Mouse (Mus musculus): ENCODE results near the gene Tgif2. TPM values are rescaled to one million over a fixed set of nuclear protein-coding genes. Genes with fewer than 3 reads are reported as not detected.
A peak's percentile ranks its signal among the peaks of the same experiment; 100 is the strongest.

Gene Tgif2
- total and polyA plus RNA-seq, 3 experiments: 25.7 to 77.6 (median 26.7) TPM

- Histone ChIP-seq H3K36me3 (replicated peaks) (peaks cover 55% of the 10 kb centered on the region), H3K9me3 (replicated peaks) (no peaks in the 10 kb centered on the region), H3K4me1 (ENCODE audit: insufficient read depth, low read depth, low read length) (peaks cover 61% of the 10 kb centered on the region), H3K27me3 (ENCODE audit: insufficient read depth, low read length) (no peaks in the 10 kb centered on the region), H3K4me3 (ENCODE audit: low read depth, low read length) (peak overlapping the region; percentile 81)
- no peak for TF ChIP-seq CTCF (IDR thresholded peaks at IDR 0.05; ENCODE audit: low read depth, low read length)
- no peak for TF ChIP-seq POLR2AphosphoS5 (IDR thresholded peaks at IDR 0.05; ENCODE audit: insufficient replicate concordance, low read depth, low read length)
- TF ChIP-seq GATA2 (IDR thresholded peaks at IDR 0.05; ENCODE audit: borderline replicate concordance, low read depth, low read length): no peak
- no peak for TF ChIP-seq GATA1 (IDR thresholded peaks at IDR 0.05; ENCODE audit: borderline replicate concordance, low read length)
- TF ChIP-seq TAL1 (conservative IDR thresholded peaks at IDR 0.05; ENCODE audit: low read depth, low read length): no peak
- DNase-seq (ENCODE audit: low spot score) (peak; percentile 48), ATAC-seq (ENCODE audit: extremely low read depth, insufficient number of reproducible peaks, low FRiP score, poor library complexity, severe bottlenecking) (peak; percentile 10; the same call in 1 of the 2 replicates)
Observed at GRCm38 (mm10) chr2:156841028-156841840, 1.4 kb downstream of the Tgif2 start.

- no peak for ATAC-seq (ENCODE audit: extremely low read depth, insufficient number of reproducible peaks, low FRiP score, poor library complexity, severe bottlenecking)
- Histone ChIP-seq H3K27me3 (ENCODE audit: insufficient read depth, low read length) (no peaks in the 10 kb centered on the region), H3K9me3 (replicated peaks) (no peaks in the 10 kb centered on the region), H3K4me3 (ENCODE audit: low read depth, low read length) (peak overlapping the region; percentile 81), H3K4me1 (ENCODE audit: insufficient read depth, low read depth, low read length) (peaks cover 67% of the 10 kb centered on the region), H3K36me3 (replicated peaks) (peaks cover 55% of the 10 kb centered on the region)
- TF ChIP-seq GATA2 (IDR thresholded peaks at IDR 0.05; ENCODE audit: borderline replicate concordance, low read depth, low read length) (no peak), GATA1 (IDR thresholded peaks at IDR 0.05; ENCODE audit: borderline replicate concordance, low read length) (no peak), CTCF (IDR thresholded peaks at IDR 0.05; ENCODE audit: low read depth, low read length) (no peak), TAL1 (conservative IDR thresholded peaks at IDR 0.05; ENCODE audit: low read depth, low read length) (no peak), POLR2AphosphoS5 (IDR thresholded peaks at IDR 0.05; ENCODE audit: insufficient replicate concordance, low read depth, low read length) (no peak)
- DNase-seq (ENCODE audit: low spot score): peak; percentile 44
Observed at GRCm38 (mm10) chr2:156841841-156842706, 2.3 kb downstream of the Tgif2 start.

GRCm38 (mm10) chr2:156842711-156843110 is 2.9 kb downstream of the Tgif2 start:
- TF ChIP-seq POLR2AphosphoS5 (IDR thresholded peaks at IDR 0.05; ENCODE audit: insufficient replicate concordance, low read depth, low read length): no peak
- TF ChIP-seq CTCF (IDR thresholded peaks at IDR 0.05; ENCODE audit: low read depth, low read length): no peak
- no peak for TF ChIP-seq GATA2 (IDR thresholded peaks at IDR 0.05; ENCODE audit: borderline replicate concordance, low read depth, low read length)
- TF ChIP-seq TAL1 (conservative IDR thresholded peaks at IDR 0.05; ENCODE audit: low read depth, low read length): no peak
- no peak for TF ChIP-seq GATA1 (IDR thresholded peaks at IDR 0.05; ENCODE audit: borderline replicate concordance, low read length)

GRCm38 (mm10) chr2:156843331-156843730 is 3.5 kb downstream of the Tgif2 start:
- DNase-seq (ENCODE audit: low spot score): no peak
- no peak for TF ChIP-seq GATA1 (IDR thresholded peaks at IDR 0.05; ENCODE audit: borderline replicate concordance, low read length)
- no peaks in the 10 kb centered on the region for H3K27me3 ChIP-seq (ENCODE audit: insufficient read depth, low read length)
- H3K9me3 ChIP-seq (replicated peaks): no peaks in the 10 kb centered on the region
- peak overlapping the region; percentile 23; the same call in 1 of the 2 replicates for H3K4me3 ChIP-seq (ENCODE audit: low read depth, low read length)
- peaks cover 55% of the 10 kb centered on the region for H3K36me3 ChIP-seq (replicated peaks)
- peaks cover 68% of the 10 kb centered on the region for H3K4me1 ChIP-seq (ENCODE audit: insufficient read depth, low read depth, low read length)
- no peak for ATAC-seq (ENCODE audit: extremely low read depth, insufficient number of reproducible peaks, low FRiP score, poor library complexity, severe bottlenecking)

More at GRCm38 (mm10) chr2:156842711-156843110, 2.9 kb downstream of the Tgif2 start:
- Histone ChIP-seq H3K4me3 (ENCODE audit: low read depth, low read length) (peak overlapping the region; percentile 81), H3K36me3 (replicated peaks) (peaks cover 55% of the 10 kb centered on the region), H3K9me3 (replicated peaks) (no peaks in the 10 kb centered on the region), H3K4me1 (ENCODE audit: insufficient read depth, low read depth, low read length) (peaks cover 67% of the 10 kb centered on the region), H3K27me3 (ENCODE audit: insufficient read depth, low read length) (no peaks in the 10 kb centered on the region)
- ATAC-seq (ENCODE audit: extremely low read depth, insufficient number of reproducible peaks, low FRiP score, poor library complexity, severe bottlenecking) (no peak), DNase-seq (ENCODE audit: low spot score) (no peak)

GRCm38 (mm10) chr2:156844715-156845114 is 4.9 kb downstream of the Tgif2 start:
- no peak overlapping the region for H3K4me3 ChIP-seq (ENCODE audit: low read depth, low read length)
- H3K27me3 ChIP-seq (ENCODE audit: insufficient read depth, low read length): no peaks in the 10 kb centered on the region
- no peak for TF ChIP-seq CTCF (IDR thresholded peaks at IDR 0.05; ENCODE audit: low read depth, low read length)
- TF ChIP-seq GATA1 (IDR thresholded peaks at IDR 0.05; ENCODE audit: borderline replicate concordance, low read length): no peak
- TF ChIP-seq GATA2 (IDR thresholded peaks at IDR 0.05; ENCODE audit: borderline replicate concordance, low read depth, low read length): no peak
- TF ChIP-seq TAL1 (conservative IDR thresholded peaks at IDR 0.05; ENCODE audit: low read depth, low read length): no peak
- no peak for TF ChIP-seq POLR2AphosphoS5 (IDR thresholded peaks at IDR 0.05; ENCODE audit: insufficient replicate concordance, low read depth, low read length)
- no peaks in the 10 kb centered on the region for H3K9me3 ChIP-seq (replicated peaks)
- no peak for DNase-seq (ENCODE audit: low spot score)
- H3K36me3 ChIP-seq (replicated peaks): peaks cover 67% of the 10 kb centered on the region
- ATAC-seq (ENCODE audit: extremely low read depth, insufficient number of reproducible peaks, low FRiP score, poor library complexity, severe bottlenecking): no peak
- H3K4me1 ChIP-seq (ENCODE audit: insufficient read depth, low read depth, low read length): peaks cover 59% of the 10 kb centered on the region

- Histone ChIP-seq H3K9me3 (replicated peaks) (no peaks in the 10 kb centered on the region), H3K27me3 (ENCODE audit: insufficient read depth, low read length) (no peaks in the 10 kb centered on the region), H3K4me3 (ENCODE audit: low read depth, low read length) (no peak overlapping the region), H3K36me3 (replicated peaks) (peaks cover 97% of the 10 kb centered on the region), H3K4me1 (ENCODE audit: insufficient read depth, low read depth, low read length) (peaks cover 60% of the 10 kb centered on the region)
- ATAC-seq (ENCODE audit: extremely low read depth, insufficient number of reproducible peaks, low FRiP score, poor library complexity, severe bottlenecking) (no peak), DNase-seq (ENCODE audit: low spot score) (no peak)
- TF ChIP-seq GATA2 (IDR thresholded peaks at IDR 0.05; ENCODE audit: borderline replicate concordance, low read depth, low read length) (no peak), TAL1 (conservative IDR thresholded peaks at IDR 0.05; ENCODE audit: low read depth, low read length) (no peak), CTCF (IDR thresholded peaks at IDR 0.05; ENCODE audit: low read depth, low read length) (no peak), POLR2AphosphoS5 (IDR thresholded peaks at IDR 0.05; ENCODE audit: insufficient replicate concordance, low read depth, low read length) (no peak), GATA1 (IDR thresholded peaks at IDR 0.05; ENCODE audit: borderline replicate concordance, low read length) (no peak)
Observed at GRCm38 (mm10) chr2:156847653-156848052, 7.8 kb downstream of the Tgif2 start.

Data from G1E (cell line).